Mouse (Mus musculus): ENCODE results near the gene Rfx2.

GRCm38 (mm10) chr17:56849710-56850109 lies 18.9 kb upstream of the Rfx2 start:
- TF ChIP-seq CTCF (IDR thresholded peaks at IDR 0.05) = no peak
- no peak for TF ChIP-seq EP300 (IDR thresholded peaks at IDR 0.05)
